Mouse (Mus musculus) ovary, adult 18-20 months (tissue): ENCODE data around the gene Foxi1.

Source experiments
- DNase-seq: peaks from one replicate; pipeline ENCODE4 v3.0.0; 2022; ENCODE audit warnings: low spot score, mixed read lengths

Foxi1 gene

DNA sequence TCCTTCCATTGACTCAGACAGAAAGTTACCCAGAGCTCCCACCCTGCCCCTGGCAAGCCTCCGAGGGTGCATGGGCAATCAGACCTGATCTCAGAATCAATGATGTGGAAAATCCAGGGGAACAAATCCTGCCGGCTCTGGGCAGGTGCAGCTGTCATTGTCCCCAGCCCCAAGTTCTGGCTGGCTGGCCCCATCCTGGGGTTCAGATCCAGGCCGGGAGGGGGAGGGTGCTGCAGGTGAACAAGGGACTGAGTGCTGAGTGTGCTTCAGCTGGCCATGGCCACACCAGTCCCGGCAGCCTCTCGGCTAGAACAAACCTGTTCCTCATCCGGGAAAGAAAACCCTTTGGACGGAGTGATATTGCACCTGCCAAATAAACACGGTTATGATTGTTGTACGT lies 49.0 kb downstream of the Foxi1 start:
- no peak for DNase-seq

DNA sequence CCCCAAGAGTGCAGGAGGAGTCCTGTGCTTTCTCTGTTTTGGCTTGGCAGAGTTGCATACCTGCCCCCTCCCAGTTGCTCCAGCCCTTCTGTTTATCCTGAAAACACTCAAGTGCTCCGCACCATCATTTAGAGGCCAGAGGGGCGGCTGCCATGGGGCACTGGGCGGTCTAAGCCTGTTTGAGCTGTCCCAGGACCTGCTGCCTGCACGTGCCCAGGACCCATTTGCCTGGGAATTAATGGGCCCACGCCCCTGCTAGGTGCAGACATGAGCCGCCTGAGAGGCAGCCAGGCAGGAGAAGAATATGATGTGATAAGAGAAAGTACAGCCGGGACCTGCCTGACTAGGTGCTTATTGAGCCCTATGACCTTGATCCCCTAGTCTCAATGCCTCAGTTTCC lies 52.7 kb downstream of the Foxi1 start:
- no peak for DNase-seq
